Mouse (Mus musculus): ENCODE measurements around the gene Lyrm9. TPM values are rescaled to one million over a fixed set of nuclear protein-coding genes. Genes with fewer than 3 reads are reported as not detected.
"Not testable (repeated sequence)": the region's sequence is repeated elsewhere in the genome, so short reads cannot be mapped to it uniquely, and the experiment has no call there.

Lyrm9 gene
- polyA plus RNA-seq, 1 experiment from 2014 or later: 25.3 TPM

GRCm38 (mm10) chr11:78863898-78864297 lies 37.5 kb downstream of the Lyrm9 start:
- 95% methylated on average over 4 of the region's 4 CpGs for WGBS
- Histone ChIP-seq H3K36me3 (no peaks in the 10 kb centered on the region), H3K27ac (no peak overlapping the region), H3K4me3 (replicated peaks) (no peak overlapping the region), H3K4me1 (replicated peaks) (peaks cover 7% of the 10 kb centered on the region), H3K4me2 (replicated peaks) (no peak overlapping the region), H3K9me3 (no peaks in the 10 kb centered on the region), H3K9ac (replicated peaks) (no peak overlapping the region), H3K27me3 (0 out of 2 replicates have a peak, but pooled peaks cover 2% of the 10 kb centered on the region)
- no peak for ATAC-seq

GRCm38 (mm10) chr11:78864567-78865278 lies 38.3 kb downstream of the Lyrm9 start:
- no peak overlapping the region for H3K9ac ChIP-seq (replicated peaks)
- H3K4me1 ChIP-seq (replicated peaks): peaks cover 7% of the 10 kb centered on the region
- H3K27me3 ChIP-seq: 0 out of 2 replicates have a peak, but pooled peaks cover 2% of the 10 kb centered on the region
- H3K4me2 ChIP-seq (replicated peaks): no peak overlapping the region
- no peak overlapping the region for H3K4me3 ChIP-seq (replicated peaks)
- H3K36me3 ChIP-seq: no peaks in the 10 kb centered on the region
- WGBS: 81% methylated on average over 5 of the region's 5 CpGs
- H3K27ac ChIP-seq: no peak overlapping the region
- H3K9me3 ChIP-seq: no peaks in the 10 kb centered on the region
- ATAC-seq: no peak

GRCm38 (mm10) chr11:78865314-78865713 lies 38.9 kb downstream of the Lyrm9 start:
- H3K27ac ChIP-seq: no peak overlapping the region
- H3K4me2 ChIP-seq (replicated peaks): no peak overlapping the region
- no peaks in the 10 kb centered on the region for H3K9me3 ChIP-seq
- ATAC-seq: no peak
- H3K36me3 ChIP-seq: no peaks in the 10 kb centered on the region
- 0 out of 2 replicates have a peak, but pooled peaks cover 2% of the 10 kb centered on the region for H3K27me3 ChIP-seq
- WGBS: 85% methylated on average over 2 of the region's 2 CpGs
- H3K4me3 ChIP-seq (replicated peaks): no peak overlapping the region
- peaks cover 4% of the 10 kb centered on the region for H3K4me1 ChIP-seq (replicated peaks)
- no peak overlapping the region for H3K9ac ChIP-seq (replicated peaks)

DNA sequence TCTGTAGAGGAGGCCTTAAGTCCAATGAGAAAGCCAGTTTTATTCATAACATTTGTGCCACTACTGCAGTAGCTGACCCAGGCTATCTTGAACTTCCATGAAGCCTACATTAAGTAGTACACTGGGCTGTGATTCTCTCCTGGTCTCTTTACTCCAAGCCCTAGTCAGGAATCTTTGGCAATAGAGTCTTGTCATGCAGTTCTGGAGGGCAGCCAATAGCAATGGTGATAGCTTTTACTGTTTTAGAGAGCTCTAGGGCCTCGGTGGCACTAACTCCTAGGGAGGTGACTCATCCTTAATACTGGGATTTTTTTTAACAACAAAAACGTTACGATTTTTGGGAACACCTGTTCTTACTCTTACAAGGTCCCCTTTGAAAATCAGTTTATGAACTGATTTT lies 40.1 kb downstream of the Lyrm9 start:
- H3K9me3 ChIP-seq: no peaks in the 10 kb centered on the region
- no peak for ATAC-seq
- no peak overlapping the region for H3K27ac ChIP-seq
- H3K9ac ChIP-seq (replicated peaks): no peak overlapping the region
- no peaks in the 10 kb centered on the region for H3K36me3 ChIP-seq
- H3K27me3 ChIP-seq: no peaks in the 10 kb centered on the region
- WGBS: 91% methylated on average over 3 of the region's 3 CpGs
- no peak overlapping the region for H3K4me2 ChIP-seq (replicated peaks)
- no peak overlapping the region for H3K4me3 ChIP-seq (replicated peaks)
- H3K4me1 ChIP-seq (replicated peaks): no peaks in the 10 kb centered on the region

GRCm38 (mm10) chr11:78867696-78868095 lies 41.3 kb downstream of the Lyrm9 start:
- Histone ChIP-seq H3K4me1 (replicated peaks) (no peaks in the 10 kb centered on the region), H3K9ac (replicated peaks) (no peak overlapping the region), H3K4me2 (replicated peaks) (no peak overlapping the region), H3K27me3 (no peaks in the 10 kb centered on the region), H3K4me3 (replicated peaks) (no peak overlapping the region), H3K9me3 (no peaks in the 10 kb centered on the region), H3K27ac (no peak overlapping the region), H3K36me3 (no peaks in the 10 kb centered on the region)
- no peak for ATAC-seq
- WGBS: 75% methylated on average over 3 of the region's 3 CpGs

GRCm38 (mm10) chr11:78869205-78869604 lies 42.8 kb downstream of the Lyrm9 start:
- H3K9ac ChIP-seq (replicated peaks); H3K4me2 ChIP-seq (replicated peaks); H3K4me1 ChIP-seq (replicated peaks); H3K4me3 ChIP-seq (replicated peaks); H3K27ac ChIP-seq; H3K9me3 ChIP-seq; H3K27me3 ChIP-seq; ATAC-seq; H3K36me3 ChIP-seq: not testable (repeated sequence)
- WGBS: 97% methylated on average over 8 of the region's 8 CpGs

DNA sequence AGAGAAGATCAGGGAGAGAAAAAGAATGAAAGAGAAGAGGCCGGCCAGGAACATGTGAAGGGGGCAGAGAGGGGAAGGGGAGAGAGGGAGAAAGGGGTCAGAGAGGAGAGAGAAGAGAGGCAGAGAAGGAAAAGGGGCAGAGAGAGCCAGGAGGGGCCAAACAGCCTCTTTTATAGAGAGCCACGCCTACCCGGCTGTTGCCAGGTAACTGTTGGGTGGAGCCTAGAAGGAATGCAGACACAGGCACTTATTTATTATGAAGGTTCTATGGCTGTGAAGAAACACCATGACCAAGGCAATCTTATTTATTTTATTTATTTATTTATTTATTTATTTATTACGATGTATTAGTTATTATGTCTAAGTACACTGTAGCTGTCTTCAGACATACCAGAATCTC lies 44.5 kb downstream of the Lyrm9 start:
- no peak for ATAC-seq
- WGBS: 80% methylated on average over 4 of the region's 4 CpGs
- Histone ChIP-seq H3K4me1 (replicated peaks) (no peaks in the 10 kb centered on the region), H3K27me3 (no peaks in the 10 kb centered on the region), H3K4me2 (replicated peaks) (no peak overlapping the region), H3K4me3 (replicated peaks) (no peak overlapping the region), H3K36me3 (no peaks in the 10 kb centered on the region), H3K9me3 (peaks cover 5% of the 10 kb centered on the region; the same call in 1 of the 2 replicates), H3K27ac (no peak overlapping the region), H3K9ac (replicated peaks) (no peak overlapping the region)

DNA sequence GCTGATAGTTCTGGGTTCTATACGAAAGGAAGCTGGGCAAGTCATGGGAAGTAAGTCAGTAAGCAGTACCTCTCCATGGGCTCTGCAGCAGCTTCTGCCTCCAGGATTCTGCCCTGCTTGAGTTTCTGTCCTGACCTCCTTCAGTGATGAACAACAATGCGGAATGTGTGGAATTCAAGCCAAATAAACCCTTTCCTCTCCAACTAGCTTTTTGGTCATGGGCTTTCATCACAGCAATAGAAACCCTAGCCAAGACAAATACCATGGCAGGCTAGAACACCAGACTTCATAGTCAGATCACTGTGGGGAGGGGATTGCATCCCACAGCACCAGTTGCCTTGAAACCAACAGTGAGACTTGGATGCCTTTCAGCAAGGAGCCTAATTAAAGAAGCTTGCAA lies 46.4 kb downstream of the Lyrm9 start:
- Histone ChIP-seq H3K4me1 (replicated peaks) (no peaks in the 10 kb centered on the region), H3K4me3 (replicated peaks) (no peak overlapping the region), H3K9ac (replicated peaks) (no peak overlapping the region), H3K27me3 (no peaks in the 10 kb centered on the region), H3K27ac (no peak overlapping the region), H3K4me2 (replicated peaks) (no peak overlapping the region), H3K36me3 (no peaks in the 10 kb centered on the region), H3K9me3 (peaks cover 5% of the 10 kb centered on the region; the same call in 1 of the 2 replicates)
- ATAC-seq: no peak
- WGBS: 70% methylated on average over 2 of the region's 2 CpGs

- peaks cover 5% of the 10 kb centered on the region; the same call in 1 of the 2 replicates for H3K9me3 ChIP-seq
- no peaks in the 10 kb centered on the region for H3K36me3 ChIP-seq
- no peak overlapping the region for H3K4me2 ChIP-seq (replicated peaks)
- no peak overlapping the region for H3K27ac ChIP-seq
- H3K9ac ChIP-seq (replicated peaks): no peak overlapping the region
- no peaks in the 10 kb centered on the region for H3K27me3 ChIP-seq
- ATAC-seq: no peak
- WGBS: 95% methylated on average over 3 of the region's 3 CpGs
- H3K4me3 ChIP-seq (replicated peaks): no peak overlapping the region
- H3K4me1 ChIP-seq (replicated peaks): no peaks in the 10 kb centered on the region
These were observed 53.3 kb downstream of the Lyrm9 start for GRCm38 (mm10) chr11:78879727-78880126.

- H3K4me2 ChIP-seq (replicated peaks): 0 out of 2 replicates have a peak overlapping the region, but pooled peaks have one; percentile 13
- no peak overlapping the region for H3K4me3 ChIP-seq (replicated peaks)
These were observed 60.3 kb downstream of the Lyrm9 start for GRCm38 (mm10) chr11:78886693-78887092.

DNA sequence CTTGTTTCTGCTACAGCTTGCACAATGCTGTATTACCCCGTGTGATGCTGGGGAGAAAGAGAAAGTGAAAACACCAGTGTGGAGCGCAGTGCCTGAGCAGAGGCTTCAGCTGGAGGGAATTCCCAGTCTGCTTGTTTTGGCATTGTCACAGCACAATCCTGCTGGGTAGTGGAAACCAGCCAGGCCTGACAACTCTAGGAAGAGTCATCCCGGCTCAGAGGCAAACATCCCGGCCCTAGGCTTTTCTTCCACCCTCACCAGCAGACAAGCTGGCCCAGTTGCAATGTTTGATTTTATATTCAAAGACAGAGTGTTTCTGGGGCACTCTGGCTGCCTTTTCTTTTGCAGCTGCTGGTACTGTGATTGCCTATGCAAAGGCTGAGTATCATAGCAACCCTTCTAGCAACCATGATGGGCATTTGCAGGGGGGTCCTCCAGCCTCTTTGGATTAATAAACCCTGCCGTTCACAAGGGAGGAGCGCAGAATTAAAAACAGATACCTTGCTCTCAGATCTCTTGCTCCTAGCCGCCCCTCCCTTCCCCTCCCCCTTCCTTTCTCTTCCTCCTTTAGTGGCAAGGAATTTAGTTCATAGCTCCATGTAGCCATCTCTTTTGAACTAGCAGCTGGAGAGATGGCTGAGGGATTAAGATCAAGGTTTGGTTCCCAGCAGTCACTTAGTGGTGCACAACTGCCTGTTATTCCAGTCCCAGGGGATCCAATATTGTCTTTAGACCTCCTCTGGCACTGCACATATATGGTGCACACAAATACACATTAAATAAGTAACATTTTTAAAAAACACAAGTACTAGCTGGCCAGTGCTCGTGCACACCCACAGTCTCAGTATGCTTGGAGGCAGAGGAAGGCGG lies 61.0 kb downstream of the Lyrm9 start:
- Histone ChIP-seq H3K9ac (replicated peaks) (peak overlapping the region; percentile 21; the same call in 1 of the 2 replicates), H3K4me2 (replicated peaks) (0 out of 2 replicates have a peak overlapping the region, but pooled peaks have one; percentile 13), H3K9me3 (no peaks in the 10 kb centered on the region), H3K27me3 (no peaks in the 10 kb centered on the region), H3K4me3 (replicated peaks) (no peak overlapping the region), H3K27ac (peak overlapping the region; percentile 90), H3K36me3 (no peaks in the 10 kb centered on the region), H3K4me1 (replicated peaks) (peaks cover 19% of the 10 kb centered on the region)
- WGBS: 16% methylated on average over 9 of the region's 9 CpGs
- ATAC-seq: peak; percentile 93

More at GRCm38 (mm10) chr11:78886693-78887092, 60.3 kb downstream of the Lyrm9 start:
- Histone ChIP-seq H3K36me3 (no peaks in the 10 kb centered on the region), H3K27ac (peak overlapping the region; percentile 90), H3K9ac (replicated peaks) (no peak overlapping the region), H3K9me3 (no peaks in the 10 kb centered on the region), H3K27me3 (no peaks in the 10 kb centered on the region), H3K4me1 (replicated peaks) (peaks cover 19% of the 10 kb centered on the region)
- 6% methylated on average over 1 of the region's 1 CpGs for WGBS
- ATAC-seq: peak; percentile 52

DNA sequence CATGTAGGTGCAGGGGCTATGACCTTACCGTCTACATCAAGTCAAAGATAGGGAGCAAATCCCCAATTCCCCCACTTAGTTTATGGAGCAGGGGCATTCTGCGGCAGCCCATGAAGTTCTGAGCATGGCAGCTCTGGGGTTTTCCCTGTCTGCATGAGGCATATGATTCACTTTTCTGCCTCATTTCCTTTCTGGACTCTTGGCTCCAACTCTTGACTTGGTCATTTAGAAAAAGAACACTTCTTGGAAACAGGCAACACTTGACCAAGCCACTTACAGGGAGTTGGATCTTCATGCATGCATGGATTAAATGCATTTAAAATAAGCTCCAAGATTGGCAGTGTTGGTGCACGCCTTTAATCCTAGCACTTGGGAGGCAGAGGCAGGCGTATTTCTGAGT lies 62.8 kb downstream of the Lyrm9 start:
- Histone ChIP-seq H3K4me1 (replicated peaks) (peaks cover 19% of the 10 kb centered on the region), H3K27ac (no peak overlapping the region), H3K27me3 (no peaks in the 10 kb centered on the region), H3K9me3 (no peaks in the 10 kb centered on the region), H3K4me2 (replicated peaks) (no peak overlapping the region), H3K9ac (replicated peaks) (no peak overlapping the region), H3K36me3 (no peaks in the 10 kb centered on the region), H3K4me3 (replicated peaks) (no peak overlapping the region)
- no peak for ATAC-seq
- 94% methylated on average over 4 of the region's 4 CpGs for WGBS
